Mouse (Mus musculus) embryonic fibroblast, embryonic 13.5 days (primary cell): ENCODE data around the gene Adh1.

Source experiments
- CTCF ChIP-seq: IDR thresholded peaks from 2 replicates; pipeline ENCODE4 v1.5.1; 2011; ENCODE audit warnings: mild to moderate bottlenecking, control low read depth, low read length, moderate library complexity, borderline replicate concordance; ENCODE audit not compliant: insufficient read depth
- POLR2A ChIP-seq: IDR thresholded peaks from 2 replicates; pipeline ENCODE4 v1.6.1; 2011; ENCODE audit warnings: low read depth, mild to moderate bottlenecking, control low read depth, low read length, moderate library complexity

DNA sequence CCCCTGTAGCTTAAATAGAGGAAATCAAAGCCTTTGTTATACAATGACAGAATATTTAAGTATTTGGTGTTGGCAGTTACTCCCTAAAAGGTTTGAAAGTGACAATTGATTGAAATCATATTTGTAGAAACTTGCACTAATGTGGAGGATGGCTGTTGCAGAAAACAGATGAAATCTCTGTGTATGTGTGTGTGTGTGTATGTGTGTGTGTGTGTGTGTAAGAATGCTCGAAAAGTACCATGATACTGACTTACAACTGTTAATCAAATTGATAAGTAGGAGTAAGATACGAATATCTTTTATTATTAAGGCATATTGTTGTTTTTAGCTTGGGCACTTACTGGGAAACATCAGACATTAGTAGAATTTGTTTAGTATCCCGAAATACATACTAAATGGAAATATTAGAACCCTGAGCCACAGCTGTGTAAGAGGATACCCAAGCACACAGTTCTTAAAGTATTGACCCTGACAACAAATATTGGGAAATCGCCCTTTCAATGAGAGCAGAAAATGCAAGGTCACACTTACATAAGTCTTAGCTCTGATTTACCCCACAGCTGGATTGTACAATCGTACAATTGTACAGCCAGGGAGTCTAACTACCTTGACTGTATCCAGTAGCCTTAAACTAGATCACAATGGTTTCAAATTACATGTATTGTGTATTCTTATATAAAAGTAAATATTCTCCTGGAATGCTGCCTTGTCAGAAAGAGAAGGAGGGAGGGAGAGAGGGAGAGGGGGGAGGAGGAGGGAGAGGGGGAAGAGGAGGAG lies 2.6 kb downstream of the Adh1 start:
- no peak for TF ChIP-seq CTCF
- no peak for TF ChIP-seq POLR2A
